14 mouse cellular contexts compared by ENCODE assay signal in genomic region chr12:99859391-99860100, GRCm38 (mm10).
"Had no signal": no experiment of that assay in that cellular context is flagged by ENCODE, and none has a peak within 500 bp of the region (broad histone marks: within the 10 kb centered on the region; RNA-seq: fewer than 3 reads in every experiment).

No protein-coding gene starts in this region.

- H3K27me3 ChIP-seq: limb, embryonic 12.5 days; lung, embryonic 15.5 days; midbrain, embryonic 13.5 days had no signal

- H3K9me3 ChIP-seq: limb, embryonic 12.5 days; lung, embryonic 15.5 days; midbrain, embryonic 13.5 days had no signal

- H3K4me1 ChIP-seq: limb, embryonic 12.5 days had no signal

- H3K4me2 ChIP-seq: limb, embryonic 12.5 days; lung, embryonic 15.5 days; midbrain, embryonic 13.5 days had no signal

- H3K4me3 ChIP-seq: limb, embryonic 12.5 days; lung, embryonic 15.5 days; midbrain, embryonic 13.5 days had no signal

- H3K36me3 ChIP-seq: limb, embryonic 12.5 days; lung, embryonic 15.5 days; midbrain, embryonic 13.5 days had no signal

- H3K27ac ChIP-seq: kidney, postnatal 0 days; limb, embryonic 12.5 days; liver, embryonic 14.5 days; lung, embryonic 15.5 days; midbrain, embryonic 13.5 days had no signal

- DNase-seq: kidney, adult 11 months; kidney, adult 9 months; kidney, postnatal 36 days; layer of hippocampus, adult 9-11 months; layer of hippocampus, postnatal 36 days; right cerebral cortex, postnatal 4 days; spleen, adult 18-20 months; thymus, adult 18-20 months; thymus, postnatal 14 days had no signal

- H3K9ac ChIP-seq: limb, embryonic 12.5 days; liver, embryonic 14.5 days; lung, embryonic 15.5 days; midbrain, embryonic 13.5 days had no signal

- ATAC-seq: midbrain, embryonic 13.5 days had no signal
